Mouse (Mus musculus): ENCODE measurements at regions not wholly inside any gene's neighbourhood (a gene's known extent, or its start where the extent isn't known, plus 50 kb on each side); places are given as distances from the start of the nearest gene placed in this dataset.

GRCm38 (mm10) chr13:59244622-59245021 is 340.4 kb downstream of the Agtpbp1 start:
- TF ChIP-seq CTCF (IDR thresholded peaks at IDR 0.05; ENCODE audit: insufficient read depth, low read depth, low read length) (no peak), POLR2A (IDR thresholded peaks at IDR 0.05; ENCODE audit: insufficient read depth, low read depth, low read length) (no peak)

All from olfactory bulb, adult 2 months (tissue).